Mouse (Mus musculus) CH12.LX (cell line): Measurements from ENCODE around the gene Cpne9.
A peak's percentile ranks its signal among the peaks of the same experiment; 100 is the strongest.

Source experiments
- BHLHE40 ChIP-seq: IDR thresholded peaks from 2 replicates; pipeline ENCODE4 v1.6.1; 2011; ENCODE audit warnings: mild to moderate bottlenecking, low read depth, low read length, improper control_type of control experiment
- CHD1 ChIP-seq: IDR thresholded peaks from 2 replicates; pipeline ENCODE4 v1.6.1; 2012; ENCODE audit warnings: low read depth, low read length, improper control_type of control experiment, inconsistent platforms
- CTCF ChIP-seq, 2 experiments: IDR thresholded peaks in 1 of 2; conservative IDR thresholded peaks in 1 of 2; 2 replicates each; pipeline ENCODE4 v1.5.1; 2011 to 2012; ENCODE audit warnings: low read depth in 2 of 2, low read length in 2 of 2, improper control_type of control experiment in 1 of 2, inconsistent platforms in 1 of 2, mild to moderate bottlenecking in 1 of 2, moderate library complexity in 1 of 2
- ELF1 ChIP-seq: IDR thresholded peaks from 2 replicates; pipeline ENCODE4 v1.6.1; 2014; ENCODE audit warnings: low read depth, mild to moderate bottlenecking, inconsistent platforms, low read length, improper control_type of control experiment
- EP300 ChIP-seq: IDR thresholded peaks from 2 replicates; pipeline ENCODE4 v1.6.1; 2011; ENCODE audit warnings: low read length, improper control_type of control experiment
- MAX ChIP-seq: IDR thresholded peaks from 2 replicates; pipeline ENCODE4 v1.6.1; 2011; ENCODE audit warnings: low read length, improper control_type of control experiment
- MXI1 ChIP-seq: IDR thresholded peaks from 2 replicates; pipeline ENCODE4 v1.6.1; 2011; ENCODE audit warnings: mild to moderate bottlenecking, low read depth, low read length, improper control_type of control experiment
- NRF1 ChIP-seq: IDR thresholded peaks from 2 replicates; pipeline ENCODE4 v1.6.1; 2014; ENCODE audit warnings: low read depth, mild to moderate bottlenecking, inconsistent platforms, low read length, improper control_type of control experiment, moderate library complexity
- POLR2A ChIP-seq: IDR thresholded peaks from 2 replicates; pipeline ENCODE4 v1.6.1; 2011; ENCODE audit warnings: low read depth, mild to moderate bottlenecking, improper control_type of control experiment, low read length
- RCOR1 ChIP-seq: conservative IDR thresholded peaks from 2 replicates; pipeline ENCODE4 v1.6.1; 2012; ENCODE audit warnings: low read depth, mild to moderate bottlenecking, inconsistent platforms, low read length, improper control_type of control experiment
- TBP ChIP-seq: conservative IDR thresholded peaks from 2 replicates; pipeline ENCODE4 v1.6.1; 2011; ENCODE audit warnings: low read depth, low read length, improper control_type of control experiment
- USF1 ChIP-seq: IDR thresholded peaks from 2 replicates; pipeline ENCODE4 v1.6.1; 2014; ENCODE audit warnings: low read depth, mild to moderate bottlenecking, inconsistent platforms, low read length, improper control_type of control experiment
- ZC3H11A ChIP-seq: IDR thresholded peaks from 2 replicates; pipeline ENCODE4 v1.6.1; 2012; ENCODE audit warnings: low read depth, mild to moderate bottlenecking, inconsistent platforms, low read length, improper control_type of control experiment

- no peak for TF ChIP-seq CTCF (conservative IDR thresholded peaks at IDR 0.05 in 1 of 2, IDR thresholded peaks at IDR 0.05 in 1 of 2; ENCODE audit: low read depth in 2 of 2, low read length in 2 of 2)
- TF ChIP-seq POLR2A = peak; percentile 62
- TF ChIP-seq MXI1 = peak; percentile 16; the same call in 1 of the 2 replicates
- no peak for TF ChIP-seq RCOR1
- no peak for TF ChIP-seq ZC3H11A
- TF ChIP-seq BHLHE40 = 0 out of 2 replicates have a peak, but pooled peaks have one; percentile 19
- peak; percentile 84 for TF ChIP-seq ELF1
- no peak for TF ChIP-seq CHD1
- TF ChIP-seq EP300 = no peak
- no peak for TF ChIP-seq USF1
- no peak; the same call in 1 of the 2 replicates for TF ChIP-seq NRF1
- TF ChIP-seq MAX = no peak; the same call in 1 of the 2 replicates
- peak; percentile 67; the same call in 1 of the 2 replicates for TF ChIP-seq TBP
These were observed 24.3 kb downstream of the Cpne9 start for GRCm38 (mm10) chr6:113306322-113306985.
